Comparison of ENCODE assay signal across 23 mouse cellular contexts in genomic region chr2:120262876-120263275, GRCm38 (mm10). TPM values are rescaled to one million over a fixed set of nuclear protein-coding genes. Genes with fewer than 3 reads are reported as not detected.
"Had no signal": no experiment of that assay in that cellular context is flagged by ENCODE, and none has a peak within 500 bp of the region (broad histone marks: within the 10 kb centered on the region; RNA-seq: fewer than 3 reads in every experiment).

No protein-coding gene starts in this region.

- H3K27me3 ChIP-seq: liver, embryonic 13.5 days; midbrain, embryonic 12.5 days; midbrain, embryonic 15.5 days; neural tube, embryonic 13.5 days; stomach, embryonic 15.5 days had no signal

- H3K36me3 ChIP-seq: liver, embryonic 13.5 days; midbrain, embryonic 12.5 days; midbrain, embryonic 15.5 days; neural tube, embryonic 13.5 days; stomach, embryonic 15.5 days had no signal

- ATAC-seq: midbrain, embryonic 15.5 days had no signal

- H3K4me3 ChIP-seq: left cerebral cortex, adult 2 months; liver, embryonic 13.5 days; midbrain, embryonic 12.5 days; midbrain, embryonic 15.5 days; neural tube, embryonic 13.5 days; stomach, embryonic 15.5 days had no signal

- DNase-seq: kidney, adult 2 months; kidney, postnatal 25 days; liver, embryonic 13.5 days; lung, adult 2 months; lung, postnatal 14 days; retina, postnatal 1 day; right cerebral cortex, postnatal 25 days; spleen, adult 18-20 months; thymus, postnatal 36 days had no signal

RNA-seq across cellular contexts. Expression of gene Pla2g4e, which starts 17.7 kb away (rescaled TPM):
- polyA plus RNA-seq: kidney, embryonic 14.5 days; kidney, postnatal 0 days; large intestine, adult 2 months; limb, embryonic 11.5 days; liver, adult 2 months; liver, embryonic 13.5 days; liver, embryonic 16.5 days; macrophage had no signal

RNA-seq across cellular contexts. Expression of gene Pla2g4d, which starts 26.1 kb away (rescaled TPM):
- polyA plus RNA-seq: kidney, adult 2 months; kidney, embryonic 14.5 days; large intestine, adult 2 months; liver, adult 2 months; liver, embryonic 13.5 days; liver, embryonic 16.5 days; lung, embryonic 16.5 days; macrophage; midbrain, embryonic 12.5 days; stomach, embryonic 15.5 days; urinary bladder, adult 2 months had no signal

RNA-seq across cellular contexts. Expression of gene Pla2g4f, which starts 51.1 kb away (rescaled TPM):
- polyA plus RNA-seq: kidney, embryonic 14.5 days; limb, embryonic 11.5 days; liver, embryonic 13.5 days; liver, embryonic 16.5 days; macrophage; midbrain, embryonic 15.5 days; neural tube, embryonic 13.5 days had no signal
